Mouse (Mus musculus) mammary gland, adult 2 months (tissue): ENCODE measurements around the gene Dennd5b. TPM values are rescaled to one million over a fixed set of nuclear protein-coding genes. Genes with fewer than 3 reads are reported as not detected.

ENCODE experiments used
- polyA plus RNA-seq: library from polyadenylated mRNA; depleted of rRNA; stranded (reverse); fragments of >200 nt; gene quantifications from 2 replicates; pipeline ENCODE4 v1.2.3, GENCODE M21; 2012; ENCODE audit warnings: low replicate concordance; rRNA removed

Dennd5b gene
- polyA plus RNA-seq = 3.4 and 12.4 TPM in 2 replicates

GRCm38 (mm10) chr6:149101076-149101942 is at the start of gene Dennd5b:
Dennd5b (minus strand) TSS chr6:149101680.

GRCm38 (mm10) chr6:149139471-149139870 is 38.0 kb upstream of the Dennd5b start, which contains the start of gene Etfbkmt:
Etfbkmt (plus strand) TSS chr6:149139849.

GRCm38 (mm10) chr6:149129870-149130269 is 28.4 kb upstream of the Dennd5b start, which contains the start of gene Gm10203:
Gm10203 (plus strand) TSS chr6:149130170.

GRCm38 (mm10) chr6:148946409-148946742 is 155.1 kb downstream of the Dennd5b start, which contains the start of gene Sinhcaf:
Sinhcaf (minus strand) TSS chr6:148946467.

Other genes with a start within 250 kb of the Dennd5b start
- 4.7 and 9.9 TPM in 2 replicates for gene Caprin2, start 205.4 kb downstream of the Dennd5b start, polyA plus RNA-seq
- 1.9 and 3.9 TPM in 2 replicates for gene Sinhcaf, start 155.2 kb downstream of the Dennd5b start, polyA plus RNA-seq
- gene Gm10203, start 28.5 kb upstream of the Dennd5b start, polyA plus RNA-seq = not detected in 2 replicates
- gene Etfbkmt, start 38.2 kb upstream of the Dennd5b start, polyA plus RNA-seq = 6.6 and 16.5 TPM in 2 replicates
- gene Amn1, start 87.0 kb upstream of the Dennd5b start, polyA plus RNA-seq = 7.1 and 15.0 TPM in 2 replicates
- 11.6 and 14.0 TPM in 2 replicates for gene Resf1, start 207.7 kb upstream of the Dennd5b start, polyA plus RNA-seq